Comparison of ENCODE assay signal across 13 mouse cellular contexts in the genomic region with DNA sequence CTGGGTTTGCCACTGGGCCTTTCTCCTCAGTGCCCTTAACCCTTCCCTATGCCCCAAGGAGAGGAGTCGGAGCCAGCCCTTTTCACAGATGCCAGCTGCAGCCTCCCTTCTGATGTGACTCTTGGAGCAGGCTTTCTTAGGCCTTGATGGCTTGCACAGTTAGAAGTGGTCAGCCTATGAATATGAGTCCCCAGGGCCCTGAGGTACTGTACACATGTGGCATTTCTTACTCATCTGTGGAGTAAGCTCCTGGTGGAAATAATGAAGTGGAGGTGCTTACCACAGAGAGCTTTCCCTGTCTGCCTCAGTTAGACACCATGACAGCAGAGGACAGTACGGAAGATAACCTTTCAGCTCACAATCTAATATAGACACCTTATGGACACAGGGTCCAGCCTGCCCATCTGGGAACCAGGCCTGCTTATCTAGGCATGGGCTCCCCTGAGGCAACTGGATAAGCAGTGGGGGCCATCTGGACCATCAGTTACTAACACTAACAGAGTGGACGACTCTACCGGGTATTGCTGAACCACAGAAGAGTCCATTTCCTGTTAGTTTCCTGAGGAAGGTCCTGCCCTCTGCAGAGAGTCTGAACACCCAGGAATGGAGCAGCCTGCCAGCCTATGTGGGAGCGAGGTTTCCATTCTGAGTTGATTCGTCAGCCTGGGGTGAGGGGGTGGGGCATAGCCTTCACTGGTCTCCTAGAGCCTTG. TPM values are rescaled to one million over a fixed set of nuclear protein-coding genes. Genes with fewer than 3 reads are reported as not detected.
DNase-seq lines count a peak whose midpoint lies in the region; ATAC-seq and TF ChIP-seq lines count a peak whose summit lies in the region.
"Had no signal": no experiment of that assay in that cellular context is flagged by ENCODE, and none has a peak within 500 bp of the region (broad histone marks: within the 10 kb centered on the region; RNA-seq: fewer than 3 reads in every experiment).

No protein-coding gene starts in this region.

- peak; percentile 66 for ATAC-seq in lung, embryonic 14.5 days (ENCODE audit: insufficient read depth)
- ATAC-seq in liver, embryonic 13.5 days (ENCODE audit: low read depth), result peak; percentile 95
- peak; percentile 51; the same call in 1 of the 2 replicates for ATAC-seq in stomach, embryonic 16.5 days (ENCODE audit: insufficient read depth, low FRiP score)
- ATAC-seq: CD4-positive, CD25-positive, alpha-beta regulatory T cell, adult 4 months; forebrain, embryonic 15.5 days; midbrain, embryonic 13.5 days had no signal

- TF ChIP-seq POLR2A in lung, adult 2 months (IDR thresholded peaks at IDR 0.05; ENCODE audit: borderline replicate concordance, extremely low read depth, low read depth, low read length), result no peak

- no peaks in the 10 kb centered on the region for H3K27me3 ChIP-seq in lung, embryonic 14.5 days (ENCODE audit: insufficient read depth, low read length)
- H3K27me3 ChIP-seq in liver, embryonic 13.5 days, result no peaks in the 10 kb centered on the region
- no peaks in the 10 kb centered on the region for H3K27me3 ChIP-seq in stomach, embryonic 16.5 days (ENCODE audit: control insufficient read depth, insufficient read depth, low read length)
- H3K27me3 ChIP-seq: forebrain, embryonic 15.5 days; midbrain, embryonic 13.5 days had no signal

- H3K36me3 ChIP-seq in lung, embryonic 14.5 days (ENCODE audit: insufficient read depth), result peaks cover 70% of the 10 kb centered on the region
- H3K36me3 ChIP-seq in liver, embryonic 13.5 days, result peaks cover 99% of the 10 kb centered on the region
- H3K36me3 ChIP-seq in stomach, embryonic 16.5 days (ENCODE audit: control insufficient read depth, insufficient read depth, low read length), result peaks cover 11% of the 10 kb centered on the region; the same call in 1 of the 2 replicates

- DNase-seq in gastrocnemius, adult 2 months, result peak; percentile 12
- no peak for DNase-seq in gastrocnemius, postnatal 10 days
- no peak for DNase-seq in lung, embryonic 14.5 days
- DNase-seq in lung, adult 2 months, result no peak
- DNase-seq in liver, embryonic 13.5 days, result peak; percentile 84
- DNase-seq in right cerebral cortex, postnatal 14 days, result no peak
- DNase-seq in frontal cortex, postnatal 25 days (ENCODE audit: low spot score in 2 of 2), result no peak
- DNase-seq: cerebellum, postnatal 36 days had no signal

- no peak for TF ChIP-seq CTCF in gastrocnemius, adult 2 months (IDR thresholded peaks at IDR 0.05)
- TF ChIP-seq CTCF in lung, embryonic 14.5 days (IDR thresholded peaks at IDR 0.05; ENCODE audit: low read depth), result no peak
- TF ChIP-seq CTCF in lung, adult 2 months (IDR thresholded peaks at IDR 0.05; ENCODE audit: insufficient read depth, low read length), result no peak

- no peak overlapping the region for H3K4me2 ChIP-seq in lung, embryonic 14.5 days
- H3K4me2 ChIP-seq in liver, embryonic 13.5 days, result peak overlapping the region; percentile 50
- no peak overlapping the region for H3K4me2 ChIP-seq in stomach, embryonic 16.5 days (ENCODE audit: low read depth, low read length)
- H3K4me2 ChIP-seq: forebrain, embryonic 15.5 days; midbrain, embryonic 13.5 days had no signal

- no peak overlapping the region for H3K9ac ChIP-seq in lung, embryonic 14.5 days
- peak overlapping the region; percentile 74 for H3K9ac ChIP-seq in liver, embryonic 13.5 days
- H3K9ac ChIP-seq in stomach, embryonic 16.5 days (ENCODE audit: low read length), result no peak overlapping the region
- H3K9ac ChIP-seq: forebrain, embryonic 15.5 days; midbrain, embryonic 13.5 days had no signal

- H3K9me3 ChIP-seq in lung, embryonic 14.5 days (ENCODE audit: low read depth, low read length), result no peaks in the 10 kb centered on the region
- no peaks in the 10 kb centered on the region for H3K9me3 ChIP-seq in liver, embryonic 13.5 days (replicated peaks)
- no peaks in the 10 kb centered on the region for H3K9me3 ChIP-seq in stomach, embryonic 16.5 days (replicated peaks; ENCODE audit: control insufficient read depth, low read length)
- H3K9me3 ChIP-seq: forebrain, embryonic 15.5 days; midbrain, embryonic 13.5 days had no signal

- intact Hi-C loops in gastrocnemius, adult 2 months (cut with DNase I), result no loop called here

- no peaks in the 10 kb centered on the region for H3K4me1 ChIP-seq in lung, embryonic 14.5 days (ENCODE audit: insufficient read depth)
- H3K4me1 ChIP-seq in lung, adult 2 months (ENCODE audit: control insufficient read depth, insufficient read depth, low read length), result peaks cover 7% of the 10 kb centered on the region
- peaks cover 78% of the 10 kb centered on the region for H3K4me1 ChIP-seq in liver, embryonic 13.5 days (replicated peaks)
- no peaks in the 10 kb centered on the region for H3K4me1 ChIP-seq in stomach, embryonic 16.5 days (ENCODE audit: control insufficient read depth, insufficient read depth, low read length)
- H3K4me1 ChIP-seq: forebrain, embryonic 15.5 days; midbrain, embryonic 13.5 days had no signal

- H3K27ac ChIP-seq in gastrocnemius, adult 2 months, result no peak overlapping the region
- H3K27ac ChIP-seq in lung, embryonic 14.5 days (ENCODE audit: low read depth), result no peak overlapping the region; the same call in 1 of the 2 replicates
- H3K27ac ChIP-seq in liver, embryonic 13.5 days, result peak overlapping the region; percentile 95
- no peak overlapping the region for H3K27ac ChIP-seq in stomach, embryonic 16.5 days (ENCODE audit: low read length)
- H3K27ac ChIP-seq: forebrain, embryonic 15.5 days; midbrain, embryonic 13.5 days had no signal

- 58% methylated on average over 6 of the region's 6 CpGs for WGBS in lung, embryonic 14.5 days
- WGBS in lung, adult 2 months, result 39% methylated on average over 6 of the region's 6 CpGs
- WGBS in liver, embryonic 13.5 days (ENCODE audit: insufficient replicate concordance), result 24% methylated on average over 6 of the region's 6 CpGs
- WGBS in stomach, embryonic 16.5 days, result 78% methylated on average over 6 of the region's 6 CpGs

- H3K4me3 ChIP-seq in gastrocnemius, adult 2 months, result no peak overlapping the region
- H3K4me3 ChIP-seq in lung, embryonic 14.5 days (ENCODE audit: low read depth, low read length), result no peak overlapping the region
- H3K4me3 ChIP-seq in lung, adult 2 months (replicated peaks; ENCODE audit: extremely low read depth, low read depth, low read length), result no peak overlapping the region
- peak overlapping the region; percentile 15 for H3K4me3 ChIP-seq in liver, embryonic 13.5 days (replicated peaks)
- no peak overlapping the region for H3K4me3 ChIP-seq in stomach, embryonic 16.5 days (replicated peaks; ENCODE audit: low read length)
- H3K4me3 ChIP-seq: forebrain, embryonic 15.5 days; midbrain, embryonic 13.5 days had no signal

RNA-seq across cellular contexts. Expression of gene Lpcat1, which starts 33.1 kb away (rescaled TPM):
- total RNA-seq in gastrocnemius, adult 2 months (2021), result 1 to 10 TPM; 3.5 to 3.6 TPM
- total RNA-seq in gastrocnemius, postnatal 10 days (2021), result 10 to 100 TPM; 10.1 to 14.8 TPM
- polyA plus RNA-seq in lung, embryonic 14.5 days (2014; fragmentation: Nextera tagmentation; extraction: Ambion mirVana), result 81.8 and 85.3 TPM in 2 replicates
- 408 and 425 TPM in 2 replicates for polyA plus RNA-seq in lung, adult 2 months (2012; rRNA removed)
- polyA plus RNA-seq in liver, embryonic 13.5 days (2015; fragmentation: Nextera tagmentation; extraction: Ambion mirVana), result 77.9 and 83.7 TPM in 2 replicates
- polyA plus RNA-seq in stomach, embryonic 16.5 days (2015; fragmentation: Nextera tagmentation; extraction: Ambion mirVana), result 20.0 and 21.0 TPM in 2 replicates

RNA-seq across cellular contexts. Expression of gene Slc6a3, which starts 36.5 kb away (rescaled TPM):
- total RNA-seq in gastrocnemius, adult 2 months (2021), result not detected
- total RNA-seq in gastrocnemius, postnatal 10 days (2021), result not detected
- polyA plus RNA-seq in lung, embryonic 14.5 days (2014; fragmentation: Nextera tagmentation; extraction: Ambion mirVana), result 0.14 and 0.24 TPM in 2 replicates
- polyA plus RNA-seq in lung, adult 2 months (2012; rRNA removed), result 0.10 and 0.12 TPM in 2 replicates
- polyA plus RNA-seq in liver, embryonic 13.5 days (2015; fragmentation: Nextera tagmentation; extraction: Ambion mirVana), result 0.70 and 1.0 TPM in 2 replicates
- polyA plus RNA-seq in stomach, embryonic 16.5 days (2015; fragmentation: Nextera tagmentation; extraction: Ambion mirVana), result 0.09 and 0.12 TPM in 2 replicates
- polyA plus RNA-seq: CD4-positive, CD25-positive, alpha-beta regulatory T cell, adult 4 months; stomach, embryonic 14.5 days had no signal

Comparison
In these comparisons a context has a peak if more than half of its experiments do, and no peak if none do; other contexts are left out.
1. DNase-seq: peak in gastrocnemius, adult 2 months (single experiment) and liver, embryonic 13.5 days (single experiment); none in gastrocnemius, postnatal 10 days (single experiment), lung, embryonic 14.5 days (single experiment), lung, adult 2 months (single experiment), right cerebral cortex, postnatal 14 days (single experiment) and frontal cortex, postnatal 25 days (0 of 2).
2. Peak in every context shown above with its lines, with median percentiles within 50 percentile points of each other: ATAC-seq.